Mouse (Mus musculus): Measurements from ENCODE around the gene Rimkla.
A peak's percentile ranks its signal among the peaks of the same experiment; 100 is the strongest.

The Rimkla gene

GRCm38 (mm10) chr4:119467720-119468380 lies 24.6 kb downstream of the Rimkla start:
- DNase-seq (ENCODE audit: low spot score in 2 of 2) = no peak

- no peak for DNase-seq (ENCODE audit: low spot score in 2 of 2)
Measured at GRCm38 (mm10) chr4:119465841-119466240, 26.6 kb downstream of the Rimkla start.

GRCm38 (mm10) chr4:119463756-119464419 lies 28.5 kb downstream of the Rimkla start:
- no peak for DNase-seq (ENCODE audit: low spot score in 2 of 2)

GRCm38 (mm10) chr4:119462858-119463755 lies 29.3 kb downstream of the Rimkla start:
- DNase-seq (ENCODE audit: low spot score in 2 of 2) = no peak

GRCm38 (mm10) chr4:119462457-119462856 lies 30.0 kb downstream of the Rimkla start:
- no peak for DNase-seq (ENCODE audit: low spot score in 2 of 2)

- peak; percentile 77 to 89 for DNase-seq (ENCODE audit: low spot score in 2 of 2)
Measured at GRCm38 (mm10) chr4:119460728-119461141, 31.7 kb downstream of the Rimkla start.

GRCm38 (mm10) chr4:119460296-119460695 lies 32.1 kb downstream of the Rimkla start:
- DNase-seq (ENCODE audit: low spot score in 2 of 2) = no peak

GRCm38 (mm10) chr4:119453533-119453932 lies 38.9 kb downstream of the Rimkla start:
- DNase-seq (ENCODE audit: low spot score in 2 of 2) = no peak

- DNase-seq (ENCODE audit: low spot score in 2 of 2) = no peak
Measured at GRCm38 (mm10) chr4:119453128-119453527, 39.3 kb downstream of the Rimkla start.

GRCm38 (mm10) chr4:119450436-119450835 lies 42.0 kb downstream of the Rimkla start:
- DNase-seq (ENCODE audit: low spot score in 2 of 2) = no peak

- DNase-seq (ENCODE audit: low spot score in 2 of 2) = no peak
Measured at GRCm38 (mm10) chr4:119447786-119448185, 44.6 kb downstream of the Rimkla start.

- no peak for DNase-seq (ENCODE audit: low spot score in 2 of 2)
Measured at GRCm38 (mm10) chr4:119447261-119447660, 45.2 kb downstream of the Rimkla start.

GRCm38 (mm10) chr4:119442539-119442938 lies 49.9 kb downstream of the Rimkla start:
- no peak for DNase-seq (ENCODE audit: low spot score in 2 of 2)

GRCm38 (mm10) chr4:119441836-119442235 lies 50.6 kb downstream of the Rimkla start:
- peak in 1 of 2 experiments; percentile 21 for DNase-seq (ENCODE audit: low spot score in 2 of 2)

- no peak for DNase-seq (ENCODE audit: low spot score in 2 of 2)
Measured at GRCm38 (mm10) chr4:119437936-119438335, 54.5 kb downstream of the Rimkla start.

GRCm38 (mm10) chr4:119430678-119431077 lies 61.8 kb downstream of the Rimkla start:
- peak in 1 of 2 experiments; percentile 33 for DNase-seq (ENCODE audit: low spot score in 2 of 2)

- DNase-seq (ENCODE audit: low spot score in 2 of 2) = no peak
Measured at GRCm38 (mm10) chr4:119427680-119428079, 64.7 kb downstream of the Rimkla start.

GRCm38 (mm10) chr4:119425601-119426000 lies 66.8 kb downstream of the Rimkla start:
- no peak for DNase-seq (ENCODE audit: low spot score in 2 of 2)

- DNase-seq (ENCODE audit: low spot score in 2 of 2) = no peak
Measured at GRCm38 (mm10) chr4:119425077-119425476, 67.4 kb downstream of the Rimkla start.

- peak; percentile 88 for DNase-seq (ENCODE audit: low spot score in 2 of 2)
Measured at GRCm38 (mm10) chr4:119422294-119422964, 70.0 kb downstream of the Rimkla start, which contains the start of the genes Ppcs and Zmynd12. Gene Ppcs, minus strand, starts transcription at chr4:119422420. Gene Zmynd12, plus strand, starts transcription at chr4:119422814.

GRCm38 (mm10) chr4:119421921-119422293 lies 70.5 kb downstream of the Rimkla start:
- DNase-seq (ENCODE audit: low spot score in 2 of 2) = no peak

- no peak for DNase-seq (ENCODE audit: low spot score in 2 of 2)
Measured at GRCm38 (mm10) chr4:119421191-119421590, 71.2 kb downstream of the Rimkla start.
